Mouse (Mus musculus) stomach, embryonic 16.5 days (tissue): Measurements from ENCODE around the gene Ap5z1. TPM values are rescaled to one million over a fixed set of nuclear protein-coding genes. Genes with fewer than 3 reads are reported as not detected.

Experiments used
- ATAC-seq: fragments of 200-750 bp; cut with Nextera tagmentation; 2 replicates; pipeline ENCODE4 v1.8.0; 2017; ENCODE audit warnings: moderate number of reproducible peaks, moderate TSS enrichment; ENCODE audit not compliant: insufficient read depth, low FRiP score
- H3K27ac ChIP-seq: fragments of 300-500 bp; sonication (generic); 2 replicates; pipeline ENCODE4 v1.5.1; 2014; ENCODE audit warnings: low read length
- H3K27me3 ChIP-seq: fragments of 300-500 bp; sonication (generic); 2 replicates; pipeline ENCODE4 v1.6.1; 2014; ENCODE audit warnings: low read length, control low read depth, mixed read lengths; ENCODE audit not compliant: control insufficient read depth, insufficient read depth
- H3K36me3 ChIP-seq: fragments of 300-500 bp; sonication (generic); 2 replicates; pipeline ENCODE4 v1.6.1; 2014; ENCODE audit warnings: low read length; ENCODE audit not compliant: control insufficient read depth, insufficient read depth
- H3K4me1 ChIP-seq: fragments of 300-500 bp; sonication (generic); 2 replicates; pipeline ENCODE4 v1.6.1; 2014; ENCODE audit warnings: low read length, control low read depth, mixed read lengths; ENCODE audit not compliant: control insufficient read depth, insufficient read depth
- H3K4me2 ChIP-seq: fragments of 300-500 bp; sonication (generic); 2 replicates; pipeline ENCODE4 v1.6.1; 2014; ENCODE audit warnings: low read depth, low read length, mixed read lengths
- H3K4me3 ChIP-seq: fragments of 300-500 bp; sonication (generic); replicated peaks from 2 replicates; pipeline ENCODE4 v1.5.1; 2014; ENCODE audit warnings: mild to moderate bottlenecking, low read length
- H3K9ac ChIP-seq: fragments of 300-500 bp; sonication (generic); 2 replicates; pipeline ENCODE4 v1.6.1; 2014; ENCODE audit warnings: low read length
- H3K9me3 ChIP-seq: fragments of 300-500 bp; sonication (generic); replicated peaks from 2 replicates; pipeline ENCODE4 v1.6.1; 2016; ENCODE audit warnings: low read length, control low read depth; ENCODE audit not compliant: control insufficient read depth
- WGBS: fragments of 180-500 bp; shearing (Covaris S2); extraction: QIAGEN DNeasy Blood & Tissue Kit; methylation state at CpG from one replicate; pipeline ENCODE4 v1.1.7; 2014; 5-methylcytosine and 5-hydroxymethylcytosine counted together
- polyA plus RNA-seq: library from polyadenylated mRNA; unstranded; fragments of >200 nt; fragmentation: Nextera tagmentation; extraction: Ambion mirVana; gene quantifications from 2 replicates; pipeline ENCODE4 v1.2.1, GENCODE M21; 2015

Gene Ap5z1
- polyA plus RNA-seq, 1 experiment from 2014 or later: 10.4 TPM

- H3K4me1 ChIP-seq: peaks cover 8% of the 10 kb centered on the region; the same call in 1 of the 2 replicates
- H3K4me3 ChIP-seq: no peak overlapping the region
- H3K4me2 ChIP-seq: no peak overlapping the region
- no peaks in the 10 kb centered on the region for H3K36me3 ChIP-seq
- no peak overlapping the region for H3K27ac ChIP-seq
- H3K9ac ChIP-seq: no peak overlapping the region
- WGBS: 66% methylated on average over 7 of the region's 7 CpGs
- H3K9me3 ChIP-seq: no peaks in the 10 kb centered on the region
- no peaks in the 10 kb centered on the region for H3K27me3 ChIP-seq
- ATAC-seq: no peak
Measured at GRCm38 (mm10) chr5:142510061-142510414, 46.3 kb downstream of the Ap5z1 start.

GRCm38 (mm10) chr5:142512112-142512511 lies 48.4 kb downstream of the Ap5z1 start:
- H3K9me3 ChIP-seq: no peaks in the 10 kb centered on the region
- H3K4me3 ChIP-seq: no peak overlapping the region
- no peaks in the 10 kb centered on the region for H3K27me3 ChIP-seq
- no peak overlapping the region for H3K27ac ChIP-seq
- 74% methylated on average over 4 of the region's 4 CpGs for WGBS
- ATAC-seq: no peak
- H3K9ac ChIP-seq: no peak overlapping the region
- peaks cover 8% of the 10 kb centered on the region; the same call in 1 of the 2 replicates for H3K4me1 ChIP-seq
- no peak overlapping the region for H3K4me2 ChIP-seq
- no peaks in the 10 kb centered on the region for H3K36me3 ChIP-seq

- WGBS: 47% methylated on average over 6 of the region's 6 CpGs
- H3K27ac ChIP-seq: no peak overlapping the region
- no peaks in the 10 kb centered on the region for H3K27me3 ChIP-seq
- H3K4me3 ChIP-seq: no peak overlapping the region
- ATAC-seq: no peak
- no peaks in the 10 kb centered on the region for H3K4me1 ChIP-seq
- no peaks in the 10 kb centered on the region for H3K9me3 ChIP-seq
- H3K4me2 ChIP-seq: no peak overlapping the region
- no peak overlapping the region for H3K9ac ChIP-seq
- no peaks in the 10 kb centered on the region for H3K36me3 ChIP-seq
Measured at GRCm38 (mm10) chr5:142518973-142519372, 55.2 kb downstream of the Ap5z1 start.

GRCm38 (mm10) chr5:142520360-142520759 lies 56.6 kb downstream of the Ap5z1 start:
- Histone ChIP-seq H3K27me3 (no peaks in the 10 kb centered on the region), H3K9me3 (no peaks in the 10 kb centered on the region), H3K4me3 (no peak overlapping the region), H3K4me2 (no peak overlapping the region), H3K36me3 (no peaks in the 10 kb centered on the region), H3K9ac (no peak overlapping the region), H3K4me1 (no peaks in the 10 kb centered on the region), H3K27ac (no peak overlapping the region)
- 64% methylated on average over 4 of the region's 4 CpGs for WGBS
- no peak for ATAC-seq

- Histone ChIP-seq H3K4me1 (no peaks in the 10 kb centered on the region), H3K4me2 (no peak overlapping the region), H3K27ac (no peak overlapping the region), H3K9ac (no peak overlapping the region), H3K4me3 (no peak overlapping the region), H3K36me3 (no peaks in the 10 kb centered on the region), H3K27me3 (no peaks in the 10 kb centered on the region), H3K9me3 (no peaks in the 10 kb centered on the region)
- ATAC-seq: no peak
- WGBS: 81% methylated on average over 11 of the region's 11 CpGs
Measured at GRCm38 (mm10) chr5:142521195-142521866, 57.6 kb downstream of the Ap5z1 start.

- Histone ChIP-seq H3K27ac (peak overlapping the region; percentile 56), H3K4me1 (no peaks in the 10 kb centered on the region), H3K9me3 (no peaks in the 10 kb centered on the region), H3K27me3 (peaks cover under 1% of the 10 kb centered on the region; the same call in 1 of the 2 replicates), H3K4me3 (no peak overlapping the region), H3K9ac (no peak overlapping the region), H3K4me2 (no peak overlapping the region), H3K36me3 (no peaks in the 10 kb centered on the region)
- 0 out of 2 replicates have a peak, but pooled peaks have one; percentile 7 for ATAC-seq
- 55% methylated on average over 8 of the region's 8 CpGs for WGBS
Measured at GRCm38 (mm10) chr5:142524711-142525464, 61.1 kb downstream of the Ap5z1 start.

Other genes starting within 250 kb of the Ap5z1 start
- gene Foxk1, start 62.4 kb upstream of the Ap5z1 start, polyA plus RNA-seq: 3.5 and 3.7 TPM in 2 replicates
- gene Papolb, start 66.1 kb downstream of the Ap5z1 start, polyA plus RNA-seq: not detected in 2 replicates
- 1.8 and 2.4 TPM in 2 replicates for gene Radil, start 87.2 kb downstream of the Ap5z1 start, polyA plus RNA-seq
- 3.3 and 3.6 TPM in 2 replicates for gene Mmd2, start 144.9 kb downstream of the Ap5z1 start, polyA plus RNA-seq
- gene Wipi2, start 163.8 kb downstream of the Ap5z1 start, polyA plus RNA-seq: 34.0 and 38.9 TPM in 2 replicates
- 4.8 and 5.2 TPM in 2 replicates for gene Slc29a4, start 228.6 kb downstream of the Ap5z1 start, polyA plus RNA-seq